Mouse (Mus musculus): ENCODE measurements at regions not wholly inside any gene's neighbourhood (a gene's known extent, or its start where the extent isn't known, plus 50 kb on each side); places are given as distances from the start of the nearest gene placed in this dataset. TPM values are rescaled to one million over a fixed set of nuclear protein-coding genes. Genes with fewer than 3 reads are reported as not detected.

DNA sequence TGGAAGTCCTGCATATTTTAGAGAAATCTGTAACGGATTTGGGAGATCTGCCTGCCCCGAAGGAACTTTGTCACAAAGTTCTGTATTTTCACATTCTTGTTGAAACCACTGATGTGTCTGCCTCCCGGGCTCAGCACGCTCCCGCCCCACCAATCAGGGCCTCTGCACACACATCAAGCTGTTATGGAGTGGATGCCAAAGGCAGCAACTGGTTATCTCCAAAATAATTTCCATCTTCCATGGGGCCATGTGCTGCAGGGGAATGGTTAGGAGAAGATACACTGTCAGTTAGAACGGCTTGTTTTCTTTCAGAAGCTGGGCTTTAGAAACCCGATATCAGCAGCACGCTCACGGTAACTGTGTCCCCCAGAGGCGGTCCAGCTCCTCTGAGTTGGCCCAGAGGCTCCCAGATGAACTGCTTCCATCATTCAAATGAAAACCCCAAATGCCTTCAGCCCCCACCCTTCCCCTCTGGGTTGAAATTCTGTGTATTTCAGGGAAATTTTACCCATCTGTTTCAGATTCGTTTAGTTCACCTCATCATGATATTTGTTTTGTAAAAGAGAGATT lies 240.0 kb downstream of the Cdc5l start:
- Histone ChIP-seq H3K9ac (no peak overlapping the region), H3K4me1 (0 out of 2 replicates have a peak, but pooled peaks cover 3% of the 10 kb centered on the region), H3K36me3 (no peaks in the 10 kb centered on the region), H3K27me3 (no peaks in the 10 kb centered on the region), H3K4me2 (no peak overlapping the region), H3K9me3 (no peaks in the 10 kb centered on the region), H3K4me3 (no peak overlapping the region), H3K27ac (no peak overlapping the region)
- 33% methylated on average over 11 of the region's 11 CpGs for WGBS
- no peak for ATAC-seq (ENCODE audit: borderline replicate concordance, extremely low read depth, low FRiP score, low TSS enrichment)

DNA sequence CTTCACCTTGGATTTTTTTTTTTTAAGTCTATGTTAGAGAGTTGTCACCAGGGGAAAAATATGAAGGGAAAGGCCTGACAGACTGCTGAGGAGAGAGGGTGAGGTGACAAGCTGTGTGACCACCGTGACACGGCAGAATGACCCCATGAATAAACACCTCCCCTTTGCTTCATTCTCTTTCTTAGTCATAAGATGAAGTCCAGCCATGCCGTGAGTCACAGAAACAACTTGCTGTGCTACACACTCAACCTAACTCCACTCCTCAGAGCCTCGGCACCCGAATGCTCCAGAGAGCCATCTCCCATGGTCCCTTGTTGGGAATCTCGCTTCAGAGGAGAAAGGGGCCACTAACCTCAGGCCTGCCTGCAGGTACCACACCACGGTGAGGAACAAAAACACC lies 246.1 kb downstream of the Cdc5l start:
- Histone ChIP-seq H3K27me3 (no peaks in the 10 kb centered on the region), H3K36me3 (no peaks in the 10 kb centered on the region), H3K4me3 (no peak overlapping the region), H3K4me1 (no peaks in the 10 kb centered on the region), H3K9ac (no peak overlapping the region), H3K4me2 (no peak overlapping the region), H3K27ac (no peak overlapping the region), H3K9me3 (no peaks in the 10 kb centered on the region)
- ATAC-seq (ENCODE audit: borderline replicate concordance, extremely low read depth, low FRiP score, low TSS enrichment), result no peak
- 79% methylated on average over 7 of the region's 7 CpGs for WGBS

DNA sequence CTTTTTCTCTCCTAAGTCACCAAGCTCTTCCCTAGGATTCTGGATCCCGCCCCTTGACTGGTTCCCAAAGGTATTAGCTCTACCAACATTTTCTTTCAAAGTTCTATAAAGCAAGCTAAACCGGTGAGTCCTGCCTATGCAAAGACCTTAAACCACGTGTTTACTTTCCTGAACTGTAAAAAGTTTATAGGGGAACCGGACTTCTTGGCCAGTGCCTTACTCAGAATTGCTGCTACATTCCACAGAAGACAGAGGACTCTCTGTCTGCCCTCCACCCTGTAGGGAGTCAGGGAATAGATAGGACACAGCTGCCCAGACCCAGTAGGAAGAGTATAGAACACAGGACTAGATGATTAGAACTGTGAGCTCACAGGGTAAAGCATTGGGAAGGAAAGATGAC lies 257.2 kb downstream of the Cdc5l start:
- H3K27me3 ChIP-seq, result no peaks in the 10 kb centered on the region
- WGBS, result 45% methylated on average over 4 of the region's 4 CpGs
- ATAC-seq (ENCODE audit: borderline replicate concordance, extremely low read depth, low FRiP score, low TSS enrichment), result no peak

DNA sequence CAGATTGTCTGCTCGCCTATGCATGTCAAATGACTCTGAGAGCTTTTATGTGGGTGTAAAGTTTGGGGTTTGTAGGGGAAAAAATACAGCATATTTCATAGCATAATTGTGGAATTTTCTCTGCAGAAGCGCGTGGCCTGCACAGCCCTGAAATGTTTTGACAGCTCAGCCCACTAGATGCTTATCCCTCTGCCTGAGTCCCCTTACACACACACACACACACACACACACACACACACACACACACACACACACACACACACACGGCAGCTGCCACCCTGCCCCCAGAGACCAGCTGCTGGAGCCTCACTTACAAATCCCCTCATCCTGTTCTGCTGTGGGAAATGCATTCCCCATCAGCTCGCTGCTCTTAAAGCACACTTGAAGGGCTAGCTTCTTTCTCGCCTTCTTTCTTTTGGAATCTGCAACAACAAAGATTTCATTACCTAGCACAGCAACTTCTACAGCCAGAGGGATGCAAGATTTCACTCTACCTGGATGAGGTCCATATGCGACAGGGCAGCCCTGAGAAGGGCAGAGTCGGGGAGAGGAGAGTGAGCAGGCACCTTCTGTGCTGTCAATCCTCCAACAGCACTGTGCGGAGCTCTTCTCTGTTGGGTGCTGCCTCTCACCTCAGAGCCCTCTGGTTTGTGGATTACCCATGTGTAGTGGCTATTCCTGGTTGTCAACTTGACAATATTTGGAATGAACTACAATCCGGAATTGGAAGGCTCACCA lies 264.1 kb downstream of the Cdc5l start:
- H3K36me3 ChIP-seq, result no peaks in the 10 kb centered on the region
- no peak overlapping the region for H3K4me3 ChIP-seq
- no peak overlapping the region for H3K9ac ChIP-seq
- no peak overlapping the region for H3K4me2 ChIP-seq
- ATAC-seq (ENCODE audit: borderline replicate concordance, extremely low read depth, low FRiP score, low TSS enrichment), result no peak
- no peaks in the 10 kb centered on the region for H3K27me3 ChIP-seq
- 32% methylated on average over 10 of the region's 10 CpGs for WGBS
- H3K9me3 ChIP-seq, result no peaks in the 10 kb centered on the region
- 0 out of 2 replicates have a peak, but pooled peaks cover 4% of the 10 kb centered on the region for H3K4me1 ChIP-seq
- no peak overlapping the region for H3K27ac ChIP-seq

More for the DNA sequence above, 257.2 kb downstream of the Cdc5l start:
- Histone ChIP-seq H3K27ac (no peak overlapping the region), H3K4me1 (no peaks in the 10 kb centered on the region), H3K4me3 (no peak overlapping the region), H3K4me2 (no peak overlapping the region), H3K9ac (no peak overlapping the region), H3K9me3 (no peaks in the 10 kb centered on the region), H3K36me3 (no peaks in the 10 kb centered on the region)

Small RNA genes lying in the stretch of these regions (microRNA-seq; reads per million reads assigned to microRNA genes)
- not detected for gene Gm24979
